Mouse (Mus musculus) cerebellum, adult 2 months (tissue): ENCODE data around the gene 1810010D01Rik.

Experiments used
- CTCF ChIP-seq: fragments of 200-500 bp; IDR thresholded peaks from 2 replicates; pipeline ENCODE4 v1.5.1; 2011; ENCODE audit warnings: low read depth, mild to moderate bottlenecking, control low read depth, low read length, moderate library complexity, borderline replicate concordance; ENCODE audit not compliant: insufficient read depth
- POLR2A ChIP-seq: fragments of 200-500 bp; IDR thresholded peaks from 2 replicates; pipeline ENCODE4 v1.6.1; 2011; ENCODE audit warnings: low read length, control low read depth, borderline replicate concordance; ENCODE audit not compliant: insufficient read depth

- TF ChIP-seq CTCF (no peak), POLR2A (no peak)
These were observed 18.7 kb upstream of the 1810010D01Rik start for GRCm38 (mm10) chr7:145226641-145227040.
